Mouse (Mus musculus) lung, postnatal 0 days (tissue): ENCODE results near the gene Arl4a. TPM values are rescaled to one million over a fixed set of nuclear protein-coding genes. Genes with fewer than 3 reads are reported as not detected.

Source experiments
- ATAC-seq: fragments of 200-750 bp; cut with Nextera tagmentation; 2 replicates; pipeline ENCODE4 v1.8.0; 2017; ENCODE audit warnings: moderate library complexity
- DNase-seq: peaks from one replicate; pipeline ENCODE4 v3.0.0-alpha.2; 2016; ENCODE audit warnings: low spot score
- H3K27ac ChIP-seq: fragments of 300-500 bp; sonication (generic); 2 replicates; pipeline ENCODE4 v1.5.1; 2014; ENCODE audit warnings: antibody characterized with exemption, mild to moderate bottlenecking, low read length, mixed read lengths
- H3K27me3 ChIP-seq: fragments of 300-500 bp; sonication (generic); replicated peaks from 2 replicates; pipeline ENCODE4 v1.6.1; 2014; ENCODE audit warnings: low read length, mixed read lengths; ENCODE audit not compliant: insufficient read depth
- H3K36me3 ChIP-seq: fragments of 300-500 bp; sonication (generic); 2 replicates; pipeline ENCODE4 v1.6.1; 2014; ENCODE audit warnings: low read length, mixed read lengths; ENCODE audit not compliant: insufficient read depth
- H3K4me1 ChIP-seq: fragments of 300-500 bp; sonication (generic); 2 replicates; pipeline ENCODE4 v1.6.1; 2014; ENCODE audit warnings: antibody characterized with exemption, low read depth, low read length, mixed read lengths; ENCODE audit not compliant: insufficient read depth
- H3K4me2 ChIP-seq: fragments of 300-500 bp; sonication (generic); replicated peaks from 2 replicates; pipeline ENCODE4 v1.6.1; 2014; ENCODE audit warnings: low read depth, mild to moderate bottlenecking, low read length, moderate library complexity, mixed read lengths
- H3K4me3 ChIP-seq: fragments of 300-500 bp; sonication (generic); 2 replicates; pipeline ENCODE4 v1.5.1; 2014; ENCODE audit warnings: low read depth, low read length
- H3K9ac ChIP-seq: fragments of 300-500 bp; sonication (generic); replicated peaks from 2 replicates; pipeline ENCODE4 v1.6.1; 2014; ENCODE audit warnings: low read depth, mild to moderate bottlenecking
- H3K9me3 ChIP-seq: fragments of 300-500 bp; sonication (generic); 2 replicates; pipeline ENCODE4 v1.6.1; 2016; ENCODE audit warnings: low read length, mixed read lengths
- CTCF ChIP-seq: IDR thresholded peaks from 2 replicates; pipeline ENCODE4 v1.5.1; 2016; ENCODE audit warnings: antibody characterized with exemption, mild to moderate bottlenecking
- EP300 ChIP-seq: IDR thresholded peaks from 2 replicates; pipeline ENCODE4 v1.6.1; 2016; ENCODE audit warnings: antibody characterized with exemption, mild to moderate bottlenecking, control low read depth
- WGBS: fragments of 180-500 bp; shearing (Covaris S2); extraction: QIAGEN DNeasy Blood & Tissue Kit; methylation state at CpG from one replicate; pipeline ENCODE4 v1.1.7; 2014; 5-methylcytosine and 5-hydroxymethylcytosine counted together
- polyA plus RNA-seq: library from polyadenylated mRNA; unstranded; fragments of >200 nt; fragmentation: Nextera tagmentation; extraction: Ambion mirVana; gene quantifications from 2 replicates; pipeline ENCODE4 v1.2.1, GENCODE M21; 2015

The Arl4a gene
- polyA plus RNA-seq, 1 experiment from 2014 or later: 48.7 TPM

DNA sequence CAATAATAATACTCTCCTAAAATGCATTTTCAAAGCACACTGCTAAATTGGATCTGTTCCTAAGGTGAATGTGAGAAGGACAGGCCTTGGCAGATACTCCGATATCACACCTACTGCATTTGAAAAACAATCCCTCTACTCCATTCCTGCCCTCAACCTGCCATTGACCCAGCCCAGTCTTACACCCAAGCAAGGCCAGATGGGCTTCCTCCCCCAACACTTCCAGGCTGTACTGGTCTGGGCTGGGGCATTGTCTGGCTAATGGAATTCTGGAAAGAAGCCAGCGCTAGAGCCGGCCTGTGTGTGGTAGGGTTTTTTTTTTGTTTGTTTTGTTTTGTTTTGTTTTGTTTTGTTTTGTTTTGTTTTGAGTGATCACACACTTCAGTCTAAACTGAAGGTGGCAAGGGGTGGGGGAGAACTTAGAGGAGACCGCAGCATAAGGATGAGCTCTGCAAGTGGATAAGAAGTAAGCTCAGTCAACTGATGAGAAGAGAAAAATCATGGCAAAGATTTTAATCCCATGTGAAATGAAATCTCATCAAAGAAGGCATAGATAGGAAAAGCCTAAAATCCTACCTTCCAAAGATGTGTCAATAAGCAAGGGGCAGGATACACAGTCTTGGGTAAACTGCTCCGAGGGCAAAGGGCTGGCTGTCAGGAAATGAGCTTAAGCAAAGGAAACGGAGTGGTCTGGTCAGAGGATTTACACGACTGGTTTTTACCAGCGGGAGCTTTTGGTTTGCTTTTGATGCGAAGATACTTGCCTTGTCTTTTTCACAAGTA lies 39.6 kb downstream of the Arl4a start:
- Histone ChIP-seq H3K4me1 (no peaks in the 10 kb centered on the region), H3K9me3 (no peaks in the 10 kb centered on the region), H3K9ac (no peak overlapping the region), H3K4me3 (no peak overlapping the region), H3K27ac (no peak overlapping the region), H3K4me2 (peak overlapping the region; percentile 34), H3K27me3 (no peaks in the 10 kb centered on the region), H3K36me3 (no peaks in the 10 kb centered on the region)
- DNase-seq: peak; percentile 70
- WGBS: 14% methylated on average over 9 of the region's 9 CpGs
- peak; percentile 85 for ATAC-seq
- TF ChIP-seq CTCF: no peak
- TF ChIP-seq EP300: peak; percentile 13; the same call in 1 of the 2 replicates

DNA sequence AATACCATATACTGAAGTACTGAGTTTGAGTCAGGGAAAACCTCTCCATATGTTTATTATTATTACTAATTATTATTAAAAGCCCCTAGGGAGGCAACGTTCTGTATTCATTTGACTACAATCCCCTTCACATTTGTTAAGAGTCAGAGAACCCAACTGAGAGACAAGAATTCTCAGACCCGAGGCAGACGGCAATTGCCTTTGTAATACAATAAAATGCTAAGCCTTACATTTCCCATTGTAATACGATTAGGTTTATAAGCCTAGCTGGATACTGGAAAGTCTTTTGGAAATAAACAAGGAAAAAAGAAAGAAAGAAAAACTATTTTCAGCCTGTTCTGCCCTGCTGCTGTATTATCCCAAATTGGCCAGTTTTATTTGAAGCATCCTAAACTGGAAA lies 40.2 kb downstream of the Arl4a start:
- Histone ChIP-seq H3K4me3 (no peak overlapping the region), H3K9me3 (no peaks in the 10 kb centered on the region), H3K4me1 (no peaks in the 10 kb centered on the region), H3K9ac (no peak overlapping the region), H3K36me3 (no peaks in the 10 kb centered on the region), H3K27me3 (no peaks in the 10 kb centered on the region), H3K27ac (no peak overlapping the region), H3K4me2 (no peak overlapping the region)
- WGBS: 38% methylated on average over 4 of the region's 4 CpGs
- DNase-seq (no peak), ATAC-seq (no peak)
- no peak for TF ChIP-seq EP300
- no peak for TF ChIP-seq CTCF

DNA sequence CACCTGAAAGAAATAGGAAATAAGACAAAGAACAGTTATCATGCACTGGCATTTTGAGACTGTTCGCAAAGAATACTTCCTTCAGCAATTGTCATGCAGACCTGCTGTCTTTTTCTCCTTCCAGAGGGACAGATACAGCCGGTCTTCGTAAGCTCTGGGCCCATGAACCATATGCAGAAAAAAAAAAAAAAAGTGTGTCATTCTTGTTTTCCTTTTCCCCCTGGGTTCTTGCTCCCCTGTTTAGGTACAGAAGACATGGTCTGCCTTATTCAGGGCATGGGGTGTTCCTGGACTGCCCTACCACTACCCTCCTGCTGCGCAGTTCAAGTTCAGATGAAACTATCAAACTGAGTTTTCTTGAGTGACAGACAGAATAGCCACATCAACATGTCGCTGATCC lies 41.8 kb downstream of the Arl4a start:
- DNase-seq (no peak), ATAC-seq (no peak)

DNA sequence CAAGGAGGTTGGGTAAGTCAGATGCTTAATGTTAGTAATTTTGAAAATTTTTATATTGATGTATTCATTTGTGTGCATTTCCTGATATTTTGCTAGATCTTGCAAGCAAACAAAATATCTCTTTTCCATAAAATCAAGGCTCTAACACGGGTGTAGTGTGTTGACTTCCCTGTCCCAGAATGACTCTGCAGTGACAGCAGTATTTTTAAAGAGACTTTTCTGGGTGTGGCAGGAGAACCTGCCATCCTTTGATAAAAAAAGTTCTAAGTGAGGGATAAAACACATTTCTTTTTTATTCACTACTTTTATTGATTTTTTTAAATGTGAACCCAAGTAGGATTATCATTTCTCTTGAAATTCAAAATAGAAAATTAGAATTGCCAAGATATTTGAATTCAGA lies 42.2 kb downstream of the Arl4a start:
- Histone ChIP-seq H3K27me3 (no peaks in the 10 kb centered on the region), H3K4me1 (no peaks in the 10 kb centered on the region), H3K36me3 (no peaks in the 10 kb centered on the region), H3K9ac (no peak overlapping the region), H3K27ac (no peak overlapping the region), H3K4me3 (no peak overlapping the region), H3K9me3 (no peaks in the 10 kb centered on the region), H3K4me2 (no peak overlapping the region)
- TF ChIP-seq EP300 (no peak), CTCF (no peak)
- DNase-seq (no peak), ATAC-seq (no peak)
- 66% methylated on average over 1 of the region's 1 CpGs for WGBS

More for the DNA sequence above, 41.8 kb downstream of the Arl4a start:
- H3K9me3 ChIP-seq: no peaks in the 10 kb centered on the region
- TF ChIP-seq CTCF: no peak
- TF ChIP-seq EP300: no peak
- H3K4me3 ChIP-seq: no peak overlapping the region
- no peaks in the 10 kb centered on the region for H3K4me1 ChIP-seq
- H3K36me3 ChIP-seq: no peaks in the 10 kb centered on the region
- H3K27me3 ChIP-seq: no peaks in the 10 kb centered on the region
- no peak overlapping the region for H3K9ac ChIP-seq
- no peak overlapping the region for H3K27ac ChIP-seq
- H3K4me2 ChIP-seq: no peak overlapping the region
- 92% methylated on average over 5 of the region's 5 CpGs for WGBS

GRCm38 (mm10) chr12:39992767-39993302 lies 45.0 kb downstream of the Arl4a start:
- H3K27ac ChIP-seq: no peak overlapping the region
- no peak overlapping the region for H3K4me2 ChIP-seq
- DNase-seq: peak; percentile 28
- WGBS: 38% methylated on average over 6 of the region's 6 CpGs
- no peak for TF ChIP-seq CTCF
- no peak for TF ChIP-seq EP300
- H3K9me3 ChIP-seq: no peaks in the 10 kb centered on the region
- H3K36me3 ChIP-seq: no peaks in the 10 kb centered on the region
- no peak overlapping the region for H3K9ac ChIP-seq
- ATAC-seq: no peak
- H3K4me3 ChIP-seq: no peak overlapping the region
- no peaks in the 10 kb centered on the region for H3K27me3 ChIP-seq
- H3K4me1 ChIP-seq: no peaks in the 10 kb centered on the region

GRCm38 (mm10) chr12:39990830-39991780 lies 46.7 kb downstream of the Arl4a start:
- Histone ChIP-seq H3K4me2 (no peak overlapping the region), H3K4me1 (no peaks in the 10 kb centered on the region), H3K27me3 (no peaks in the 10 kb centered on the region), H3K4me3 (no peak overlapping the region), H3K9ac (no peak overlapping the region), H3K27ac (no peak overlapping the region), H3K9me3 (no peaks in the 10 kb centered on the region), H3K36me3 (no peaks in the 10 kb centered on the region)
- 56% methylated on average over 4 of the region's 4 CpGs for WGBS
- no peak for ATAC-seq
- TF ChIP-seq CTCF (no peak), EP300 (no peak)
- no peak for DNase-seq
